Mouse (Mus musculus): ENCODE results near the gene Zpr1.
"Not testable (repeated sequence)": the region's sequence is repeated elsewhere in the genome, so short reads cannot be mapped to it uniquely, and the experiment has no call there.

Gene Zpr1

DNA sequence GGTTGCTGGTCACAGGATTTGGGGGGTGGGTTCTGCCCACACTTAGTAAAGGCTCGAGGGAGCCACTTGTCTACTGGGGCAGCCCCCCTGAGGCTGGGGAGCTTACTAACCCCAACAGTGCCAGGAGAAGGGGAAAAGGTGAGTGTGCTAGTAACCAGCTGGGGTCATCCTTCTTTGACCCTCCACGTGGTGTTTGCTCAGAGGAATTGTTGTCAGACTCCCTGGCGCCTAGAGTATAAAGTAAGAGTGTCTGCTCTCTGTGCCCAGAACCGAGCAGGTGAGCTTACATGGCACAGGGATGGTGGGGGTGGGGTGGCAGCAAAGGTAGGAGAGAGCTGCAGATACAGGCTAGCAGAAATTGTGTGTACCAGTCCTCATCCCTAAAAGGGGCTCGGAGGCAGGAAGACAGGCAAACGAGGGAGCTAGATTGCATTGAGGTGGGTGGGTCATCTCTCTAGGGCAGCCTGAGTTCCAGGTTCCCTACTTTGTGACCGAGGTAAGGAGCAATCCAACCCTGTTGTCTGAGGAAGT is 4.5 kb upstream of the Zpr1 start, which contains the start of gene Apoa5:
Gene Apoa5, plus strand, starts transcription at position 291 of the 531 bp plus-strand sequence.
- no peak for DNase-seq

DNA sequence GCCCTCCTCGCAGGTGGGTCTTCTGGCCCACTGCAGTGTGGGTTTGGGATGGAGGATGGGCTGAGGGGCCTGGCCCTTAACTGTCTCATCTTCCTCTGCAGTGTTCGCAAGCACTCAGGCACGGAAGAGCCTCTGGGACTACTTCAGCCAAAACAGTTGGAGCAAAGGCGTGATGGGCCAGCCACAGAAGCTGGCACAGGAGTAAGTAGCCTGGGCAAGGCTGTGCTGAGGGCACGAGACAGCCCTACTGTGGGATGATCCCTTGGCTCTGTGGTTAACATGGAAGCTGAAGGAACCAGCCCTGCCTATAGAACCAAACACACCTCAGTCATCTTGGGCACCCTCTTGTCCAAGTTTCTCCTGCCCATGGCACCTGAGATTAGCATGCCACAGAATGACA is 3.7 kb upstream of the Zpr1 start:
- DNase-seq: no peak

DNA sequence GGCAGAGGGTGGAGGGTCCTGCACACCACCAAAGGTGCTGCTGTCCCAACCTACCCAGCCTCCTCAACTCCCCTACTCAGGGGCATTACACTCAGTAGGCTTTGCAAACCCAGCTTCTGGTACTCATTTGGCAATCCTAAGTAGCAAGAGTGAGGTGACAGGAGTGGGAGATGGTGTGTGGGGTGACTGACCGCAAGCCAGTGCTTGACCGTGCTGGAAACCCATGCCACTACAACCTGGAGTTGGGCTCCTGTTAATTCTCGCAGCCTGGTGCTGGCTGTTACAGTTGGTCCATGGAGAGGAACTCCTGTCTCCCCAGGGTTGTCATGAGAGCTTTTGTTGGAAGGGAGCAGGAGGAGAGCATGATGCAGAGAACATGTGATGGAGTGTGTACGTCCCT is 2.1 kb upstream of the Zpr1 start:
- no peak for DNase-seq

DNA sequence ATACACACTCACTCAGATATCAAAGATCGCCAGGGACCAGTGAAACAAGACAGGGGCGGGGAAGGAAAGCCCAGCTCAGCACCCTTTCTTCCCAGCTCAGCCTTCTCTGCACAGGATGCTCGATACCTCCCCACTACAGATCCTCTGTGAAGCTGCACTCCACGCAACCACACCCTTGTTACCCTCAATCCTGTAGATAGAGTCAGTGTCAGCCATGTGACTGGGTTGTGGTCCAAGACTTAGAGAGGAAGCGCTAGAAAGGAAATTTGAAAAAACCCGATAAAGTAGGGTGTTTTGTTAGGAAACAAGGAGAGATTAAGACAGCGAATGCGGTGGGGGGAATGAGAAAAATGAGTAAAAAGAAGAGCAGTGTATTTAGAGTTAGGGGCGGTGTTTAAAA is 794 bp upstream of the Zpr1 start:
- DNase-seq: no peak

DNA sequence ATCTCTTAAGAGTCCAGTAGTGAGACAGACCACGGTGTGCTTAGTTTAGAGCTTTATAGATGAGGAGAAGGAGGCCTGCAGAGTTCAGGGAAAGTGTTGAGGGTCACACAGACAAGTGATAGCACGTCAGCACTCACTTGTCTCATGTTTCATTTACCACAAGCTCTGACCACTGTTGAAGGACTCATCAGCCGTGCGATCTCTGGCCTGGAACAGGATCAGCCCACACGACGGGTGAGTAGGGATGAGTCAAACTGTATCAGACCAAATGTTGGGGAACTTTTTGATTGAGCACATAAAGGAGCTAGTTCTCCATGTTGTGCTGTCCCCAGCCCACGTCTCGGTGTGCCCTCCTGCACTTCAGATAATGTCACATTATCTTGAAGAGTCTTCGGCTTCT is 1.6 kb downstream of the Zpr1 start:
- DNase-seq: no peak

DNA sequence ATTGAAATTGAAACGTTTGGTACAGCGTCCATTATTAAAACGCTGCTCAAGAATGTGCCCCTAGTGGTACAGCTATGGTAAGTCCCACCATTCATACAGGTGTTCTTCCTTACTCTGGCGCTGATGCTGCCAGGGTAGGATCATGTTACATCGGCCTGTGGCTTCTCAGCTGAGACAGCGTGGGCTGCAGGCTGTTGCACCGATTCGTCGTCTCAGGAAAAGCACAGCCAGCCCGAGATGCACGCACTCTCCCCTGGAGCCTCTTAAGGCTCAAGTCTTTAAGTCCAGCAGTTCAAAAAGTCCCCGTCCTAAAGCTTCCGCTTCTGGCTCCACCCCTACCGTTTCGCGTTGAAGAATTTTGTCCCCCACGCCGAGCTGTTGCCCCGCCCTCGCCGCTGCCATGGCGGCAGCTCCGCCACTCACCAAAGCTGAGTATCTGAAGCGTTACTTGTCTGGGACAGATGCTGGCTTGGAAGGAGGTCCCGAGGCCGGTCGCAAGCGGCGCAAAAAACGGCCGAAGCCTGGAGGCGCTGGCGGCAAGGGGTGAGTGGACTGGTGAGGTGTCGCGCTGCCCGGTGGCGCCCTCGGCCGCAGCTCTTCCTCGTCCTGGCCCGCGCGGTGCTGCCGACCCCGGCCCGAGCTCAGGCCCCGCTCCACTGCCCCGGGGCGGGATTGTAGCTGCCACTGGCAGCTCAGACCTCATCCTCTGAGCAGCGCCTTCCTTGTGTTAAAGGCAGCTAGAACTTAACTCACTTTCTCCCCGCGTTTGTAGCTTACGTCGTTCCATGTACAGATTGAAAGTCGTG is 10.0 kb downstream of the Zpr1 start, which contains the start of gene Bud13:
Gene Bud13, plus strand, starts transcription at position 378 of the 806 bp plus-strand sequence.
- peak; percentile 95 for DNase-seq

DNA sequence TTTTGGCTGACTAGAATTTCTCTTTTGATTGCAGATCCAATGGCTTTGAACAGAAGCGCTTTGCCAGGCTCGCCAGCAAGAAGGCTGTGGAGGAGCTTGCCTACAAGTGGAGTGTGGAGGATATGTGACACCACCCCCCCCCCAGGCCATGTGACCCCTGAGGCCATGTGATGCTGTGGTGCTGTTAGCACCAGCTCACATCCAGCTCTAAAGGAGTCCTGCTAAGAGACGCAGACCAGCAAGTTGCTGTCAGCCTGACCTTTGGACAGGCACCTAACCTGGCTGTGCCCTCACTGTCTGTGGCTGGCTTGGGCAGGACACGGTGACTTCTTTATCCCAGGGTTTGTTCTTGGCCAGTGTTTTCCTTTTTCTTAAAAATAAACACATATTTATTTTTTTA is 25.5 kb downstream of the Zpr1 start:
- DNase-seq: no peak

DNA sequence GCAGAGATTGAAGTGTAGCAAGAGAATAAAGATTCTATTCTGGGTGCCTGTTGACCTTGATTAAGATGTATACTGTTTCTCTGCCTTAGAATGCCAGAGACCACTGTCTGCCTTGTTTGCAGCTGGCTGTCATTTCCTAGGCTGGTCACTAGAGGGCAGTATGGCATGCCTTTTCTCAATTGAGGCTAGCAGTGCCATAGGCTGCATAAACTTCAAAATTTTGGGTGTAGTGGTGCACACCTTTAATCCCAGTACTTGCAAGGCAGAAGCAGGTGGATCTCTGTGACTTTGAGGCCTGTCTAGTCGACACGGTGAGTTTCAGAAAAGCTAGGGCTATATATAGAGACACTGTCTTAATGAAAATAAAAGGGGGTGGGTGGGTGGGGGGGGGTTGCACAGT is 29.3 kb downstream of the Zpr1 start:
- peak; percentile 43 for DNase-seq

DNA sequence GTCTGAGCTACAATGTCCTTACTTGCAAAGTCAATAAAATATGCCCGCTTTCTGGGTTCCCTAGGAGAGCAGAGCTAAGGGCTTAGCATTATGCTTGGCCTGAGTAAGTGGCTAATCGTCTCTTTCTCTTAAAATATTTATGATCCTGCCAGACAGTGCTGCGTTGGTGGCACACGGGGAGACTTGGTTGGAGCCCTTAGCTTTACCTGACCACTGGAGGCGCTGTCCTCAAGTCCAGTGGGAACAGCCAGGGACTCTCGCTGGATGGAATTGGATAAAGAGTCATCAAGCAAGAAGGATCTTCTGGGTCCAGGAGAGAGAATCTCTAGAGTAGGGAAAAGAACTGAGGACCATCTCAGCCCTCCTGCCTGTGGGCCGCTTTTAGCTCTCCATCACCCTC is 36.3 kb downstream of the Zpr1 start:
- peak; percentile 18 for DNase-seq

DNA sequence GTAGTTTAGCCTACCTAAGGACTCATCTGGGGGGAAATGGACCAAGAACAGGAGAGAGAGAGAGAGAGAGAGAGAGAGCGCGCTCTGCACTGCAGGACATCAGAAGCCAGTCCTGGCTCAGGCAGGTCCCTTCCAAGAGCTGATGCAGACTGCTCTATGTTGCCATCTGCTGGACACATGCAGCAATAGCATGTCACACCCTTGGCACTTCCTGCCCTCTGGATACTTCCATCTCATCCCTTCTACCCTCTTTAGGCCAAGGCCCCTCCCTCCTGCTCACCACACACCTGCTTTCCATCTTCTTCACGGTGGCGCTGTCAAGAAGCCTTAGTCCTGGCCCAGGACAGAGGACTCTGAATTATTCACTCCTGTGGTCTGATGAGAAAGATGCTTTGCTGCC is 41.6 kb downstream of the Zpr1 start:
- peak; percentile 67 for DNase-seq

DNA sequence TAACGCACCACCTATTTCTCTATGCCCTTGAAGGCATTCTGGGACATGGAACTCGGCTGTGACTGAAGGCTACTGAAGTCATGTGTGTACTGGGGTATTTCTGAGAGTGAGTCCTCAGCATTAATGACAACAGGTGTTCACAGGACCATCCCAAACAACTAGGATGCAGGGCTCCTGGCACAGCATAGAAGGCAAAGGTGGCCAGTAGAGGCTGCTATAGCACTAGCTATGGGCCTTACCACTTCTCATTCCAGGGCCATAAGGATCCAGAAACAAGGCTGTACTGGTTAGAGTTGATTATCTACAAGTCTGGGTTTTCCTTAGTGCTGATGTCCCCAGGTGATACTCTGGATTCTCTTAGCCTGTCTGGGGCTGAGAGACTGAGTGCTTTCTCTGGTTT is 42.1 kb downstream of the Zpr1 start:
- DNase-seq: no peak

DNA sequence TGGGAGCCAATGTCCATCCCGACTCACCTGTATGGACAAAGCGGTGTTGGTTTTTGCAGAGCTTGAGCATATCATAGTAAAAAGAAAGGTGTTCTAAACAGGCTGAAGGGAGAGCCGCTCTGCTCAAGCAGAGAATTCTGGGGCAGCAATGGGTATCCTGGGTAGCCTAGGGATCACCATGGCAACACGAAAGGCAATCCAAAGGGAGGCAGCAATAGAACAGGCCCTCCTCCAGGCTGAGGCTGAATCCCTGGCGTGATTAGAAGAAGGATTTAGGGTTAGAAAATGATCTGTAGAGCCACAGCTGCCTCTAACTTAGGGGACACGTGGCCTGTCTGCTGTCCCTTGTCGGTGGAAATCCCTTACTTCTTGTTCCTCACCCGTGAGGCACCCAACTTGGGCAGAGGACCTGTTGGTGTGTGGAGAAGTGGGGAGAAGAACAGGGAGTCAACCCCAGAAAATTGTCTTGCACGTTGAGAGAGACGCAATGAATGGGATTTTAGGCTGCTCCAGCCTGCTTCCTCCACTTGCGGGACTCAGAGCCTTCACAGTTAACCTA is 43.0 kb downstream of the Zpr1 start:
- no peak for DNase-seq

DNA sequence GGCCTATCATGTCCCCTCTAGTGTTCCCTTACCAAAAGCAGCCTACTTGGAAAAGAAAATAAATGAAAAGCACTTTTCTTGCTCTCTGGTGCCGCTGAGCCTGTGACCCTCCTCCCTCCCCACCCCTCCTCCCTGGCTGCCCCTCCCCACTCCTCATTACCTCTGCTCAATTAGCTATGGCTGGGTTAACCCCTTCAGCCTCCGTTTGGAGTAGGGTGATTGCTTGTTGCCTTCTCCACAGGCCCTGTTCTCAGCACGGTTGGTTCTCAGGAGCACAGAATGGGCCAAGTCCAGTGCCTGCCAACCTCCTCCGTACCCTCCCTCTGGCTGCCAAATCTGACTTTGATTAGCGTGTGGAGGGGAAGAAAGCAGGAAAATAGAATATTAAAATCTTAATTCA is 43.5 kb downstream of the Zpr1 start:
- DNase-seq: no peak

DNA sequence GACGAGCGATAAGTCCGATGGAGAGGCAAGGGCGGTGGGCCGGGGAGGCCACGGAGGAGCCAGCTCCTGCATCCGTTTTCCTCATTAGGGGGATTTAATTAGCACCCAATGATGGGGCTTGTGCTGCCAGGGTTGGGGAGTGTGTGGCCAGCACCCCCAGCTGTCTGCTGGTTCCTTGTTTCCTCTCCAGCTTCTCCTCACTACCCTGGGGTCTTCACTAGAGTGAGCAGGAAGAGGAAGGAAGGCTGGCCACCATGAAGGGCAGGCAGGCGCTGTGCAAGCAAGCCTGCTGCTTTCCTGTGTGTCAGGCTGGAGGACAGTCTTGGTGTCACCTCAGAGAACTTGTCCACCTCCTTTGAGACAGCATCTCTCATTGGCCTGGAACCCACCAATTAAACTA is 44.0 kb downstream of the Zpr1 start:
- DNase-seq: no peak

DNA sequence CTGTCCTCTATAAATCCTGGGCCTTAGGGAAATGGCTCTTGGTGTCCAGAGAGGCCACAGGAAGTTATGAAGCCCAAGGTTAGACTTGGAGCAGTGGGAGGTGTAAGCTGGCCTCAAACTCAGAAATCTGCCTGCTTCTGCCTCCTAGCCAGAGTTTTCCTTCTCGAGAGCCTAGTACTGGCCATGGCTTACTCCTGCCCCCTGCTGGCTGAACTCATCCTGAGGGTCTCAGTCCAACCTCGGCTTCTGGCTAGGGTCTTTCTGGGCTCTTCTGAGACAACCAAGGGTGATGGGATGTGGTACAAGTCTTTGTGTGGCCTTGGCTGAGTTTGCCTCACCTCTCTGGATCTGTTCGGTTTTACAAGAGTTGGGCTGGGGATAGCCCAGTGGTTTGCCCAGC is 45.1 kb downstream of the Zpr1 start:
- no peak for DNase-seq

DNA sequence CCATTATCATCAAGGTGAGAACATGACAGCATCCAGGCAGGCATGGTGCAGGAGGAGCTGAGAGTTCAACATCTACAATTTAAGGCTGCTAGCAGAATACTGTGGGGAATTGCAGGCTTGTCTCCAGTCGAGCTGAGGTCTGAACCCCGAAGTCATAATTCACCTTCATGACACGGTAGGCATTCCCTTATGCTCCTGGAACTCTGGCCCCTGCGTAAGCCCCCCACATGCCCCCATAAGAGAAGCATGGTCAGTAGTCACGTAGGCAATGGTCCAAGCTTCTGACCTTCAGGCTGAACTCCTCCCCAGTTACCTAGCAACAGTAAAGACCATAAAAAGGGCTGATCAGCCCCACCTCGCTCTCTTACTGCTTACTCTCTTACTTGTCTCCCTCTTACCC is 47.0 kb downstream of the Zpr1 start, which contains the start of gene 4931429L15Rik:
Gene 4931429L15Rik, minus strand, starts transcription at position 101 of the 400 bp plus-strand sequence.
- not testable (repeated sequence) for DNase-seq

DNA sequence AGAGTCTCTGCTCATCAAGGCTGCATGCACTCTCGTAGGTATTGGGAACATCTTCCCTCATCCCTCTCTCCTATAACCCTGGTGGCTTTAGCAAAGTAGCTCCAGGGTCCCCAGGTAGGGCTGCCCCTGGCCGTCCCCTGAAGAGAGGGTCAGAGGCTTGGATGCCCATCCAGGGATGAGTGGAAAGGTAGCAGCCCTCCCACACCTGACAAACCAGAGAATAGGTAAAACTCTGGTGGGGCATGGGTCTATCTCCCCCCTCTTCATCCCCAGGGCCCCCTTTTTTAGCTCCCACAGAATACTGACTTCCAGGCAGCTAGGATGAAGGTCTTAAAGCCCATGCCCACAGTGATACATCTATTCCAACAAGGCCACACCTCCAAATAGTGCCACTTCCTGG is 47.6 kb downstream of the Zpr1 start:
- DNase-seq: no peak

DNA sequence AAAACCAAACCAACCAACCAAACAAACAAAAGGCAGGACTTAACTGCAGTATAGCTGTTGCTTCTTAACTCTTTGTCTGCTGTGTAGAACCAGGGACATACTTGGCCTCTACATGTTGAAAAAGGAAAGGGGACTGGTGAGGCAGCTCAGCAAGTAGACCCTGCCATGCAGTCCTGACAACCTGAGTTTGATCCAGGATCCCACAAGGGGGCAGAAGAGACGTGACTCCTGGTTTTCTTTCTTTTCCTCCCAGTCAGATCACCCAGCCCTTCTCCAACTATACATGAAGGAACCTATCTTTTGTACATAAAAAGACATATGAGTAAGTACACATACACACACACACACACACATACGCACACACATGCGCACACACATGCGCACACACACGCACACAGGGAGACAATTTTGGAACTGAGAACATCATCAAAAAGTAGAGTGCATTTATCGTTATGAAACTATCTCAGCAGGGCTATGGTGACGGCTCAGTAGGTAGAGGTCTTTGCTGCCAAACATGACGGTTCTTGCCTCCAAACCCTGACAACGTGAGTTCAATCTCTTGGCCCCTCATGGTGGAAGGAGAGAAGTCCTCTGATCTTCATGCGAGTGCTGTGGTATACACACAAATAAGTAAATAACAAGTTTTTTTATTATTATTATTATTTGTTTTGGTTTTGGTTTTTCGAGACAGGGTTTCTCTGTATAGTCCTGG is 54.0 kb downstream of the Zpr1 start:
- no peak for DNase-seq

DNA sequence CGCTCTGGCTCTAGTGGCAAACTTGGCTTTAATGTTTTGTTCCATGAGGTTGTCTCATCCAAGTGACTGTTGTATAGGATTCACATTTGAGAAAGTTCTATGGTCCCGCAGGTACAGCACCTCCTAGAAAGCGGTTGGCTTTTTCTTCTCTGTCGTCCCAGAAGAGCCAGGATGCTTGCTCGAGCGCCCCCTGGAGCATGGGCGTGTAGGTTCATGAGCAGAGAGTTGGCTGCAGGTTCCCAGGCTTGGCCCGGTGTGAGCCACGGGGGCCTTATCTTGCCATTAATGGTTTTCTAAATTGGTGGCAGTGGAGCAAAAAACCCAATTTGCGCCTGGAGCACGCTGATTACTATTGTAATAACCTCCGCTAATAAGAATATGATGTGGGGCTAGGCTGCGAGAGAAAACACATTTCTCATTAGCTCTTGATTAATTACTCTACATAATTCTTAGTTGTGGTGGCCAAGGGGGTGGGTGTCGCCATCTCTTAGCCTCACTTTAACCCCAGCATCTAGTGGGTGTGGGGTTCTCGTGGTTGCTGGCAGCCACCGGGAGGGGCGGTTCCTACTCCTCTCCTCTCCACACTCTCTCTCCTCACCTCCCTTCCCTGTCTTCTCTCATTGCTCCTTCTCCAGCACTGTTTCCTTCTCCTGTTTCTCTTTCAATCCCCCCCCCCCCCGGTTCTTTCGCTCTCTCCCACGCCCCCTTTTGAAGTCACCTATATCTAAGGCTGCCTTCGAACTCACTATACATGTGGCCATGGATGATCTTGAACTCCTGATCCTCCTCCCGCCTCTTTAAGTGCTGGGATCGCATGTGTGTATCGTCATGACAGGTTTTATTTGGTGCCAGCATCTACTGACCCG is 55.1 kb downstream of the Zpr1 start:
- no peak for DNase-seq

DNA sequence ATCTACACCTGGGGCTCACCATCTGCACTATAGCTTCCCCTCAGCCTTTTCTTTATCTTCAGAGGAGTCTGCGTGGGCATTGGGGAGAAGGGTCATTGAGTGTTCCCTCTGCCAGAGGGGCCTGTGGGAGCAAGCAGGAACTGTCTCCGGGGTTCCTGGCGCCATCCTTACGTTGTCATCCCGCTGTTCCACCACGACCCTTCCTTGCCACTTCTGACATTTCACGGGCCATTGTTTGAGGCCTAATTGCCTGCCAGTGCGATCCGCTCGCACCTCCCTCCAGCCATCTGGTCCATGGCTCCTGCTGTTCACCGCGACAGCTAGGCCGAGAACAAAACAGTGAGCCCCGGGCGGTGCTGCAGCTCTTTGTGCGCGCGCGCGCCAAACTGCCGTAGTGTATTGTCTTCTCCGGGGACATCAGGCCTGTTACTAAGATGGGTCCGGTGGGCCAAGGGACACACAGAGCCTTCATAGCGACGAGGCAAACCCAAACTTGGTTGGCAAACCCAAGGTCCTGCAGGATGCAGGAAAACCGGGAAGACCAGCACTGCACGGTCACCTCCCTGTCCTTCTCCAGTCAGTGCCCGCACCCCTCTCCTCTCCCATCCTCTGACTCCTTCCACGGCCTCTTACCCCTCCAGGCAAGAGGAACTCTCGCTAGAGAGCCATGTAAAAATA is 55.8 kb downstream of the Zpr1 start:
- DNase-seq: no peak

DNA sequence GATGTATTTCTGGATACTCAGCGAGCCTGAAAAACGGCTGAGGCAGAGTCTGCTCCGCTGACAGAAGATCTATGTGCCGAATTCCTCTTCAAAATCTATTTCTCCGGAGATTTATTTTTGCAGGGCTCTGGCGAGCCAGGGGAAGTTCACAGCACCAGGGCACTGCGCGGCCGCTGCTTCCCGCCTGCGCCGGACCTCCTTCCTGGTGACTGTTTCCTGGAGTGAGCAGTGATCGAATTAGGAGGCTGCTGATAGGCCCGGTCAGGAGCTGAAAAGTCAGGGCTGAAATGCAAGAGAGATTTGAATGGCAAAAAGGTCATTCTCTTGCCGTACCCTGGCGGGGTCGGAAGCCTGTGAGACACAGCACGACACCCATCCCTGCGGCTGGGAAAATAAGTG is 56.4 kb downstream of the Zpr1 start:
- no peak for DNase-seq
